Mouse (Mus musculus): ENCODE results near the gene Pam.

- TF ChIP-seq ETS1 (IDR thresholded peaks at IDR 0.05; ENCODE audit: low read depth, low read length) = no peak
- no peak for TF ChIP-seq CTCF (IDR thresholded peaks at IDR 0.05 in 2 of 3, conservative IDR thresholded peaks at IDR 0.05 in 1 of 3; ENCODE audit: control insufficient read depth in 1 of 3, insufficient read depth in 1 of 3, low read depth in 2 of 3, low read length in 3 of 3, poor library complexity in 1 of 3, severe bottlenecking in 1 of 3)
- no peak for TF ChIP-seq RCOR1 (IDR thresholded peaks at IDR 0.05; ENCODE audit: low read depth, low read length)
- TF ChIP-seq POLR2AphosphoS5 (IDR thresholded peaks at IDR 0.05; ENCODE audit: borderline replicate concordance, low read depth, low read length) = no peak
- TF ChIP-seq POLR2A (IDR thresholded peaks at IDR 0.05; ENCODE audit: control insufficient read depth in 1 of 2, insufficient read depth in 1 of 2, low read depth in 1 of 2, low read length in 2 of 2, poor library complexity in 1 of 2) = no peak
- TF ChIP-seq NRF1 (IDR thresholded peaks at IDR 0.05; ENCODE audit: insufficient read depth, low read depth, low read length, poor library complexity, severe bottlenecking) = no peak
- no peak for TF ChIP-seq MXI1 (IDR thresholded peaks at IDR 0.05; ENCODE audit: low read depth, low read length)
- TF ChIP-seq E2F4 (IDR thresholded peaks at IDR 0.05; ENCODE audit: borderline replicate concordance, low read depth, low read length) = no peak
- TF ChIP-seq SIN3A (IDR thresholded peaks at IDR 0.05; ENCODE audit: low read length) = no peak
- TF ChIP-seq UBTF (IDR thresholded peaks at IDR 0.05; ENCODE audit: borderline replicate concordance, insufficient read depth, low read depth, low read length) = no peak
- no peak for TF ChIP-seq GATA1 (IDR thresholded peaks at IDR 0.05; ENCODE audit: low read depth, low read length)
These were observed 63.6 kb downstream of the Pam start for GRCm38 (mm10) chr1:98031802-98032201.
